Mouse (Mus musculus) adrenal gland, postnatal 4 days (tissue): Measurements from ENCODE around the gene Fga. TPM values are rescaled to one million over a fixed set of nuclear protein-coding genes. Genes with fewer than 3 reads are reported as not detected.

Source experiments
- DNase-seq, 2 experiments: peaks; one replicate each; pipeline ENCODE4 v3.0.0; 2021 to 2022; ENCODE audit warnings: low spot score in 2 of 2, mixed read lengths in 2 of 2
- total RNA-seq, 2 experiments: library from RNA; stranded (reverse); gene quantifications; 2 replicates each; pipeline ENCODE4 v1.2.3; 2021

The Fga gene
- total RNA-seq, 2 experiments from 2014 or later: 8.3 to 344 TPM

DNA sequence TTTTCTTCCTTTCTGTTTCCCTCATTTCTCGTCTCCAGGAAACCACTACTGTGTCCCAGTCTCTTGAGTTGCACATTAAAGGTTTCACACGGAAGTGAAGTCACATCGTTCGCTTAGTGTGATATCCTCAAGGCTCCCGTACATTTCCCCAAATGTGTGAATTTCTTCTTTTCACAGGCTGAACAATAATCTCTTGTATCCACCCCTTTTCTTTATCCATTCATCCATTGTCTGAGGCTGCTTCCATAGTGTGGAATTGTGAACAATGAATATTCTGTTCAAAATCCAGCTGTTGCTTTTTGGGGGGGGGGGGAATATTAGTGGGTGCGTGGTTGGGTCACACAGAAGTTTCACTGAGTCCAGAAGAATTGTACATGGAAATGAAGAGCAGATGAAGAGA lies 840 bp upstream of the Fga start:
- no peak for DNase-seq

DNA sequence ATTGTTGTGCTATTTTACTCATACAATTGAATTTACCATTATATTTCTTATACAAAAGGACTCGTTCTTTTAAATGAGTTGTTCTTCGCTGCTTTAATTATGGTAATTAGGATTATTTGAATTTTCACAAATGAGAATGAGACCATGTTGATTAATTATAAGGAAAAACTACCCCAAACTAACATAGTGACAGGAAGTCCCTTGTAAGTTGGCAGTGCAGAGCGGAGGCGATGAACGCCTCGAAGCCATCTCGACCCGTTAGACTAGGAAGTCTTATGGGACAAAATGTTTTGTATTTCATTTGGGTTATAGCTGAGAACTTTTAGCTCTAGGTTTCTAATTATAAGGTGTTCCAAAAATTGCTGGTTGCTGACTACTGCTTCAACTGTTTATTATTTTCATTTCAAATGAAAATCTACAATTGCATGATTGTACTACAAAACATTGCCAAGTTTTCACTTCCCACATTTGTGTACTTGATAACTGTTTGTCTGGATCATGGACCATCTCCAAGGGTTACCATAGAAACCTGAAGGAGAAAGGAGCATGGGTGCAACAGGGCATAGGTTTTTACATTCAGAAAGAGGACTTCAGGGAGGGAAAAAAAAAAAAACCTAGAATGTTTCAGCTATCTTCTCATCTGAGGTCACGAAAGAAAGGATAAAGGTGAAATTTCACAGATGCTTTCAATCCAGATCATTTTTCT lies 1.8 kb downstream of the Fga start:
- no peak for DNase-seq

- DNase-seq: no peak
Observed at GRCm38 (mm10) chr3:83030331-83030730, 4.5 kb downstream of the Fga start.

DNA sequence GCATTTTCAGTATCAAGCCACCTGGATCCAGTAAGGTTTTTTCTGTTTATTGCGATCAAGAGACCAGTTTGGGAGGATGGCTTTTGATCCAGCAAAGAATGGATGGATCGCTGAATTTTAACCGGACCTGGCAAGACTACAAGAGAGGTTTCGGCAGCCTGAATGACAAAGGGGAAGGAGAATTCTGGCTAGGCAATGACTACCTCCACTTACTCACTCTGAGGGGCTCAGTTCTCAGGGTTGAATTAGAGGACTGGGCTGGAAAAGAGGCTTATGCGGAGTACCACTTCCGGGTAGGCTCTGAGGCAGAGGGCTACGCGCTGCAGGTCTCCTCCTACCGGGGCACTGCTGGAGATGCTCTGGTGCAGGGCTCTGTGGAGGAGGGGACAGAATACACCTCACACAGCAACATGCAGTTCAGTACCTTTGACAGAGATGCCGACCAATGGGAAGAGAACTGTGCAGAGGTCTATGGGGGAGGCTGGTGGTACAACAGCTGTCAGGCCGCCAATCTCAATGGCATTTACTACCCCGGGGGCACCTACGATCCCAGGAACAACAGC lies 7.0 kb downstream of the Fga start:
- no peak for DNase-seq

- no peak for DNase-seq
Observed at GRCm38 (mm10) chr3:83033801-83034200, 7.9 kb downstream of the Fga start.

GRCm38 (mm10) chr3:83038865-83039264 lies 13.0 kb downstream of the Fga start:
- DNase-seq: no peak

GRCm38 (mm10) chr3:83039666-83040065 lies 13.8 kb downstream of the Fga start:
- DNase-seq: no peak

GRCm38 (mm10) chr3:83042451-83042850 lies 16.6 kb downstream of the Fga start:
- no peak for DNase-seq

DNA sequence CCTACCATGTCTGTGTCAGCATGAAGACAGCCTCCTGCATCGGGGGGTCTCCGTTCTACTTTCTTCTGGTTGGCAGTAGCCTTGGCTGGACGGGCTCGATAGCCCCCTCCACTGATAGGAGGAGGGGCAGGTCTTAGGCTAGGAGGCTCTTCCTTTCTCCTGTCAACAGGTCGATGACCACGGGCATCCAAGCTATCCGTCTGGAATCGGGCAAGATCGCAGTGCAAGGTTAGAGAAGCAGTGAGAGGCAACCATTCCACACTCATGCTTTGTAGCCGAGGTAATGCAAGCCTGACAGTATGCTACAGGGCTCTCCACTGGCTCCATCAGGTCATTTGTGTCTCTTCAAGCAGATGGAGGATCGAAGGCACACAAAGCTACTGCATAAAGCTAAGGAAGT lies 20.8 kb downstream of the Fga start:
- no peak for DNase-seq

DNA sequence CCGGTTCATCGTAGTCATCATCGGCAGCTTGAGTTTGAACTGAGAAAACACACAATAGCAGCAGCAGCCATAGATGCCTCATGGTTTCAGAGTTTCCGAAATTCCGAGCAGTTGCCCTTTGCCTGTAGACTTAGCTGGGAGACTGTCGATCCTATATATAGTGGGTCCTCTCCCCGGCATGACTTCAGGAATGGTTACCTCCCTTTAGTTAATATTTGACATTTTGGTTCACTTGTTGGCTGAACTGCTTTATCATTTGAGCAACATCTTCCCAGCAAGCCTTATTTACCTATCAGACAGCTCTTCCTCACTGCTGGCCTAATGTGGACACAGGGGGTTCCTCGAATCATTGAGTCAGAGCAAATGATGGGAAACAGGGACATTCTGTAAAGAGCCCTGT lies 23.8 kb downstream of the Fga start, which contains the start of gene Fgb:
TSS of gene Fgb (minus strand) at position 184 of the 400 bp plus-strand sequence.
- DNase-seq: no peak

GRCm38 (mm10) chr3:83050661-83051060 lies 24.8 kb downstream of the Fga start:
- DNase-seq: no peak

DNA sequence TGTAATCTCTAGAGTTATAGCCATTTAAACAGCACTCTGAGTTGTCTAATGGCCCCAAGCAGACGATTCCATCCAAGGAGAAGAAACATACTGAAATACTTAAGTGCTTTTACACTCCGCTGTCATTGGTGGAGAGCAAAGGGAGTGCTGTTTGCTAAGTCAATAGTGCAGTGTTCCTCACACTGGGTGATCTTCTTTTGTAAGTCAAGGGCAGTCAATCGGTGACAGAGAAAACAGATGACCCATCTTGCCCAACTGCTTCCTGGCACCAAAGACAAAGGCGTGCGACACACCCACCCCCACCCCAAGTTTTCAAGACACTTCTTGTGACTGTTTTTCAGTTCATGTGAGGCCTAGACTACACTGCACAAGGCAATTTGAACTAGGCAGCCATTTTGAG lies 26.2 kb downstream of the Fga start:
- DNase-seq: no peak

GRCm38 (mm10) chr3:83053126-83053525 lies 27.2 kb downstream of the Fga start:
- no peak for DNase-seq

- DNase-seq: no peak
Observed at GRCm38 (mm10) chr3:83053758-83054157, 27.9 kb downstream of the Fga start.

DNA sequence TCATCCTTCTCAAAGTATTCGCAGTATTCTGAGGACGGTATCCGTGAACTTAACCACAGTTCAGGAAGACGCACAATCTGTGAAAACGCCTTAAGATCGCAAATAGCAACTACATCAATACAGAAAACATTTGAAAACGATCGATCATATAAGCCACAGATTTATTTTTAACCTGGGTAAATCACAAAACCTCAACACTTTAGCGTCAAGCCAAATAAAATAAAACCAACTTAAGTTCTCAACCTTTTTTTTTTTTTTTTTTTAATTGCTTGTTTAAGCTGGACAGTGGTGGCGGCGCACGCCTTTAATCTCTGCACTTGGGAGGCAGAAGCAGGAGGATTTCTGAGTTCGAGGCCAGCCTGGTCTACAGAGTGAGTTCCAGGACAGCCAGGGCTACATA lies 28.9 kb downstream of the Fga start:
- DNase-seq: no peak

DNA sequence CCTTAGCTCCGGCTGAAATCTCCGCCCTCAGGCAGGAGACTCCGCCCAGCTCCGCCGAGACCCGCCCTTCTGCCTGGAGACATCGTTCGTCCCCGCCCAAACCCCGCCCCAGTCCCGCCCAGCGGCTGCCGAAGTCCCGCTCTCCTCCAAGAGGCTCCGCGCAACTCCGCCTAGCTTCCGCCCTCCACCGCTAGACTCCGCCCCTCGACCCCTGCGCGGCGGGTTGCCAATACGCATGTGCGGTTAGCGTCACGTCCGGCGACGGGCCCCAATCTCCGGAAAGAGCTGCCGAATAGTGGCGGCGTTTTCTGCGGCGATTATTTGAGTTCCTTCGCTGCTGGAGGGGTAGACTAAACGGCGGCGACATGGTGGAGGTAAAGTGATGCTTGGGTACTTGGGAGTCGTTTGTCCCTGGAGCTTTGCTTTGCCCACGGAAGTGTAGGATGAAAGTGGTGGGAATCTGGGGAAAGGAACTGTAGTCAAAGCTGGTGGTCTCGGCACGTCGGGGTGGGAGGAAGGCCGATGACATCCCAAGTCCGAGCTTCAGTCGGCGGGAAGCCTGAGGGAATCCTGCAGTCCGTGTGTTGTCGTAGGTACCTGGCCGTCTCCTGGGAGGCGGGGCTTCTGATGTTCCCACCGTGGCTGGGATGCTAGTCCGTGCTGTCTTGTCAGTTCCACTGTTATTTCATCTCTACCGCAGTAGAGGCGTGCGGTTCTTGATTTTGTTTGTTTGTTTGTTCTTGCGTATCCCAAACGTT lies 29.6 kb downstream of the Fga start, which contains the start of gene Plrg1:
TSS of gene Plrg1 (plus strand) at position 242 of the 758 bp plus-strand sequence.
- DNase-seq: peak; percentile 96 to 99

DNA sequence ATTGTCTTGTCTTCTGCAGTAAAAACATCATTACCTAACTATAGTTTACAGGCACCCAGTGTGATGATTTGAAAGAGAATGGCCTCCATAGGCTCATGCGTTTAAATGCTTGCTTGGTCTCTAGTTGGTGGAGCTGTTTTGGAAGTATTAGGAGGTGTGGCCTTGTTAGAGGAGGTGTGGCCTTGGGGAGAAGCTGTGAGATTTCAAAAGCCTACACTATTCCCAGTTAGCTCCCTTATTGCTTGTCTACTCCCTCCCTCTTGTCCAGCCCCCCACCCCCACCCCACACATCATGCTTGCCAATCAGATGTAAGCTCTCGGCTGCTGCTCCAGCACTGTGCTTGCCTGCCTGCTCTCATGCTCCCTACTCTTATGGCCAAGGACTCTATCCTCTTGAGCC lies 31.2 kb downstream of the Fga start:
- no peak for DNase-seq

DNA sequence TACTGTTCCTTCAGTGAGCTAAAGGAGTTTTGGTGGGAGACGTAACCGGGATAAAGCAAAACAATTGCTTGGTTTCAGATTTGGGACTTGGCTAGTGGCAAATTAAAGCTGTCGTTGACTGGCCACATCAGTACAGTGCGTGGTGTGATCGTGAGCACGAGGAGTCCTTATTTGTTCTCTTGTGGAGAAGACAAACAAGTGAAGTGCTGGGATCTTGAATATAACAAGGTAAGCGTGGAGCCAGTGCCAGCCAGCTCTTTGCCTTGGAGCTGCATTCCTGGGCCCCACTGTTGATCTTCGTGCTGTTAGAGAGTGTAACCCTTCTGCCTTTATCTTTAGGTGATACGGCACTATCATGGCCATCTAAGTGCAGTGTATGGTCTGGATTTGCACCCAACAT lies 42.0 kb downstream of the Fga start:
- DNase-seq: no peak

GRCm38 (mm10) chr3:83068869-83069268 lies 43.0 kb downstream of the Fga start:
- DNase-seq: no peak

DNA sequence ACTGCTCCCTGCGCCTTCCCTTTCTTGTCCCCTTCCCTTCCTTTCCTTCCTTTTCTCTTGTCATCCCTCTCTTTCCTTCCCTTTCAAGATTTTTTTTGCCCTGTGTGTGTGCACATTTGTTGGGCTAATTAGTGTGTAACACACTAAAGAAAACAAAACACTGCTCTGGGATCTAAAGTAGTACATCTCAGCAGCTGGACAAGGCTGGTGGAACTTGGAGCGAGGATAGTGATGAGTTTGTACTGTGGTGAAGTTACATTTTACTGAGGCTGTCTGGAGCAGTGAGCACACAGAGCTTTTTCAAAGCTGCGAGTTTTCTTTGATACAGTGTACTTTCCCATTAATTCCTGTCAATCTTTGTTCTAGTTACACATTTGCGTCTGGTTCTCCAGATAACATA lies 44.4 kb downstream of the Fga start:
- DNase-seq: no peak

GRCm38 (mm10) chr3:83076563-83076962 lies 50.7 kb downstream of the Fga start:
- DNase-seq: no peak

- peak in 1 of 2 experiments; percentile 25 for DNase-seq
Observed at GRCm38 (mm10) chr3:83080567-83081055, 54.7 kb downstream of the Fga start.
